In genomic region chrX:23466031-23466430, GRCm38 (mm10) we compare ENCODE assay signal across 12 mouse cellular contexts.
A peak's percentile ranks its signal among the peaks of the same experiment; 100 is the strongest.
DNase-seq lines count a peak whose midpoint lies in the region; ATAC-seq lines count a peak whose summit lies in the region.
"Had no signal": no experiment of that assay in that cellular context is flagged by ENCODE, and none has a peak within 500 bp of the region (broad histone marks: within the 10 kb centered on the region; RNA-seq: fewer than 3 reads in every experiment).

No protein-coding gene starts in this region.

- H3K9ac ChIP-seq in lung, embryonic 15.5 days: no peak overlapping the region
- no peak overlapping the region for H3K9ac ChIP-seq in kidney, embryonic 15.5 days
- H3K9ac ChIP-seq: heart, embryonic 13.5 days; midbrain, embryonic 12.5 days had no signal

- no peak overlapping the region for H3K27ac ChIP-seq in lung, embryonic 15.5 days
- no peak overlapping the region for H3K27ac ChIP-seq in kidney, embryonic 15.5 days
- H3K27ac ChIP-seq: heart, embryonic 13.5 days; midbrain, embryonic 12.5 days had no signal

- H3K4me2 ChIP-seq in lung, embryonic 15.5 days: no peak overlapping the region
- no peak overlapping the region for H3K4me2 ChIP-seq in kidney, embryonic 15.5 days
- H3K4me2 ChIP-seq: heart, embryonic 13.5 days; midbrain, embryonic 12.5 days had no signal

- H3K36me3 ChIP-seq in lung, embryonic 15.5 days: no peaks in the 10 kb centered on the region
- H3K36me3 ChIP-seq in kidney, embryonic 15.5 days: no peaks in the 10 kb centered on the region
- H3K36me3 ChIP-seq: heart, embryonic 13.5 days; midbrain, embryonic 12.5 days had no signal

- no peak overlapping the region for H3K4me3 ChIP-seq in lung, embryonic 15.5 days
- no peak overlapping the region for H3K4me3 ChIP-seq in kidney, embryonic 15.5 days (replicated peaks)
- H3K4me3 ChIP-seq: heart, embryonic 13.5 days; midbrain, embryonic 12.5 days had no signal

- peak; percentile 5 to 15 for DNase-seq in cerebellum, postnatal 10 days
- no peak for DNase-seq in cerebellum, adult 11-12 months
- no peak for DNase-seq in lung, adult 18-20 months
- DNase-seq in mesoderm, embryonic 11.5 days (ENCODE audit: low read depth, low spot score): peak; percentile 54
- no peak for DNase-seq in layer of hippocampus, postnatal 25 days (ENCODE audit: extremely low spot score in 1 of 2, low spot score in 1 of 2)
- DNase-seq in adrenal gland, postnatal 25 days: no peak
- DNase-seq: thymus, postnatal 14 days had no signal

- H3K4me1 ChIP-seq in lung, embryonic 15.5 days: no peaks in the 10 kb centered on the region
- no peaks in the 10 kb centered on the region for H3K4me1 ChIP-seq in kidney, embryonic 15.5 days
- H3K4me1 ChIP-seq: heart, embryonic 13.5 days; midbrain, embryonic 12.5 days had no signal

- H3K27me3 ChIP-seq in lung, embryonic 15.5 days: no peaks in the 10 kb centered on the region
- H3K27me3 ChIP-seq in kidney, embryonic 15.5 days: no peaks in the 10 kb centered on the region
- H3K27me3 ChIP-seq: heart, embryonic 13.5 days; midbrain, embryonic 12.5 days had no signal

- peak; percentile 83 for ATAC-seq in lung, embryonic 15.5 days (ENCODE audit: borderline replicate concordance, extremely low read depth, low FRiP score, low TSS enrichment)
- peak; percentile 79 for ATAC-seq in kidney, embryonic 15.5 days (replicated peaks; ENCODE audit: low FRiP score)
- ATAC-seq: activated CD4-positive, CD25-positive, alpha-beta regulatory T cell, adult 4 months had no signal

- H3K9me3 ChIP-seq in lung, embryonic 15.5 days: no peaks in the 10 kb centered on the region
- no peaks in the 10 kb centered on the region for H3K9me3 ChIP-seq in kidney, embryonic 15.5 days (replicated peaks)
- H3K9me3 ChIP-seq: heart, embryonic 13.5 days; midbrain, embryonic 12.5 days had no signal

Comparison
In these comparisons a context has a peak if more than half of its experiments do, and no peak if none do; other contexts are left out.
1. DNase-seq: peak in cerebellum, postnatal 10 days (2 of 2) and mesoderm, embryonic 11.5 days (single experiment); none in cerebellum, adult 11-12 months (single experiment), lung, adult 18-20 months (0 of 2), layer of hippocampus, postnatal 25 days (0 of 2) and adrenal gland, postnatal 25 days (single experiment).